Mouse (Mus musculus) telencephalon, adult 2 months (tissue): Measurements from ENCODE around the gene Ctsz.

Experiments
- DNase-seq: peaks from one replicate; pipeline ENCODE4 v3.0.0-alpha.2; 2011; ENCODE audit warnings: low read depth, low spot score

The Ctsz gene

GRCm38 (mm10) chr2:174441898-174442297 is 3.1 kb upstream of the Ctsz start:
- DNase-seq, result no peak

GRCm38 (mm10) chr2:174439961-174440360 is 1.1 kb upstream of the Ctsz start:
- no peak for DNase-seq

DNA sequence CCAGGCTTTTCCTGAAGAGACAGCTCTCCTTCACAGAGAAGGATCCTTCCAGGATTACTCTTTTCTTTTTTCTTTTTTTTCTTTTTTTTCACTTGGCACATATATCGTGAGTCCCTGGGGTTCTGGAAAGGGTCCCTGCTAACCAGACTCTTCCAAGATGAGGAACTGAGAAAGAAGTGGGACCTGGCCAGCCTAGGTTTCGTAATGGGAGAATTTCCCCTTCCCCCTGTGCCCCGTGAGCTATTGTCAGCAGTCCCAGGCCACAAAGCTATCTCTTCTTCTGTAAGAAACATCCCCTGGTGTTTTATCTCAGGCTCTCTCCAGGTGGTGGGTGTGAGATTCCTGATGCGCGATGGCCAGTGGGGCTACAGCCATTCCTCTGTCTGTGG is 605 bp upstream of the Ctsz start:
- DNase-seq, result peak; percentile 21

DNA sequence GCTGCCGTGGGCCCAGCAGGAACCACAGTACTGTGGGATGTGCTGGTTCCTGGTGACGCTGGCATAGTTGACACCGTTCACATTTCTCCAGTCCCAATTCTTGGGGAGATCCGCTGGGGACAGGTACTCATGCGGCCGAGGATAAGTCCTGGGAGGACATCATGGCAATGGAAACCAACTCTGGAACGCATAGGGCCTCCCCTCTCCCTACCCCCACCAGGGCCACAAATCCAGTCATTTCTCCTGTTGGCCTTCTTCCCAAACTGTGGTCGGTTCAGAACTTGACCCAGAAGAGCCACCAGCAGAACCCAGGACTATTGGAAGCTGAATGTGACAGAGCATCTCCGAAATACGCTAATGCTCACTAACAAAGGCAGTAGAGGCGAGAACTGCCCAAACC is 658 bp downstream of the Ctsz start:
- DNase-seq, result no peak

DNA sequence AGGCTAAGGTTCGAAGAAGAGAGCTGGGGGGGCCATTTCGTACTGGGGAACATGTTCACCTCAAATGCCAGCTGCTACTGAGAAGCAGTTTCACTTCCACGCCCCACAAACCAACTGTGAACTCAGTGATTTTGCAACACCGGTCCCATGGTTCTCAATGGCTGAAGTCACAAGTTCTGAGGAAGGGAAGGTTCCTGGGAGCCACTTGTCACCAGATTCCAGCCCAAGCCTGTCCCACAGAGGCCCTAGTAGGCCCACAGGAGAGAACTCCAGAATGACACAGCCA is 1.2 kb downstream of the Ctsz start:
- peak; percentile 21 for DNase-seq

DNA sequence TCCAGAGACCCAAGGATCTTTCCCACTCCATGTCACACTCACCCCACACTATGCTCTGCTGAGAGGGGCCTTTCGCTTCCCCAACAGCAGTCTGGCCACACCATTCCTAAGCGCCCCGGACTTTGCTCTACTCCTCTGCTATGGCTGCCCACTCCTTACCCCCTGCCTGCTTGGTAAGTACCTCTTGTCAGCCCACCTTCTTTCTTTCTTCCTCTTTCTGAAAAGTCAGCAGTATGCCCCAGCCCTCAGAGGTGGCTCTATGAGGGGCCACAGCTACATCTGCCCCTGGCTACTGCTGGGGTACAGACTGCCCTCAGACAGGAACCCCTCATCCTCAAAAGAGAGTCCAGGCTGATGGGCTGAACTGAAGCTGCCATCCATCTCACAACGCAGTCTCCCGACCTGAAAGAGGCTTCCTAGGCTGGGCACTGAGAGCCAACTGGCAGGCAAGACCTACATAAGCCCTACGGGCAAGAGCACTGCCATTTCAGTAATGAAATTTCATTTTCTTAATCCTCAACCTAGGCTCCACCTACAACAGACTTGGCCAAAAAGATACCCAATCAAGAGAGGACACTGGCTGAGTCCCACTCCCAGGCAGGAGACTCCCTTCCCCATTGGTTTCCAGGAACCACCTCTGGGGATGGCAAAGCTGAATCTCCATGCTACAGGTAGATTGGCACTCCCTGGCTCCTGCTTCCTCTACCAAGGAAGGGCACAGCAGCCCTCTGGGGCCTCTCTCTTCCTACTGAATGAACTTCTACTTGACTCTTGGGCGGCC is 1.7 kb downstream of the Ctsz start:
- no peak for DNase-seq

- DNase-seq, result peak; percentile 19
These were observed 2.6 kb downstream of the Ctsz start for GRCm38 (mm10) chr2:174436076-174436701.

DNA sequence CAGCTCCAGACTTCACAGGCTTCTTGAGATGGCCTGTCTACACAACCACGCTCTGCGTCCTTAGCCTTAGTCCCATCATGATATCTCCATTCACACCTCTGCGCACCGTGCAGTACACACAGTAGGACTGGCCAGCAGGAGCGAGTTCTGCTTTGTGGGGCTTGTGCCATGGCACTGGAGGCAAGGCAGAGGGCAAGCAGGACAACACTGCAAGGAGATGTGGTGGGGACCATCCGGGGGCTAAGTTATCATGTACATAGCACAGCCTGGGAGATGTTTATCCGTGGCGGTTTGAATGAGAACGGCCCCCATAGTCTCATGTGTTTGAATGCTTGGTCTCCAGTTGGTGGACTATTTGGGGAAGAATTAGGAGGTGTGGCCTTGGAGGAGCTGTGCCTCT is 3.9 kb downstream of the Ctsz start:
- DNase-seq, result no peak

DNA sequence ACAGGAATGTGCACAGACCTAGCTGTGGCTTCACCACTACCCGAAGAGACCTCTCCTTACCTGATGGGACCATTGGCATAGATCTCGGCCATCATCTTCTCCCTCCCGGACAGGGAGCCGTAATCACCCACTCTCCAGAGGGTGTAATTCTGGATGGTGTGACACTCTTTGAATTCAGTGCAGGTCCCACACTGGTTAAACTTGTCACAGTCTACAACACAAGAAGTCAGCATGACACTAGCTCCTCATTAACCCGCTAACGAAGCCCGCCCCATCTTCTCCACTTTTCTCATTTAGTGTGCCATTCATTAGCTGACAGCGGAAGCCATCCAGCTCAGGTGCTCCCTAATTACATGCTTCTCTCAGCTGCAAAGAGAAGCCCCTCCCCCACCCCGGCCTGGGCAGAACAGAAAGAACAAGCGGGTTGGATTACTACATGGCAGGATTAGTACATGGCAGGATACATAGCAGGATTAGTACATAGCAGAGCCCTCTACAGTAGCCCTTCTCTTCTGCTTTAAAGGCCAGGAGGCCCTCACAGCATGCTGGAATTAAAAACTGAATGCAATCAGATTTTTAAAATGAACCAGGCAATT is 9.7 kb downstream of the Ctsz start:
- no peak for DNase-seq

- no peak for DNase-seq
These were observed 10.6 kb downstream of the Ctsz start for GRCm38 (mm10) chr2:174428076-174428835.

DNA sequence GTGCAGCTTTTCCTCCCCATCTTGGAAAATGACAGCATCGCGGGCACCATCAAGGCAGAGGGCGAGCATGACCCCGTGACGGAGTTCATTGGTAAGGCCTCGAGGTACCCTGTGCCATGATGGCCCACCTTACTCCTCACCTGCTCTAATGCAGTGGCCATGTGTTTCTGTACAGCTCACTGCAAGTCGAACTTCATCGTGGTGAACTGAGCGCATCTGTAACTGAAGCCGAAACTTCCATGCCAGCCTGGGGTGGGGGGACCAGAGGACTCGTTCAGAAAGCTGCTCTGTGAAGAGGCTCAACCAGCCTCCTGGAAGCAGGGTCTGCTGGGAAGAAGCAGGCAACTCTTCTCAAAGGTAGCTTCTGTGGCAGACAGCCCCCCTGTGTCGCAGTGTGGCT is 12.0 kb downstream of the Ctsz start:
- no peak for DNase-seq

DNA sequence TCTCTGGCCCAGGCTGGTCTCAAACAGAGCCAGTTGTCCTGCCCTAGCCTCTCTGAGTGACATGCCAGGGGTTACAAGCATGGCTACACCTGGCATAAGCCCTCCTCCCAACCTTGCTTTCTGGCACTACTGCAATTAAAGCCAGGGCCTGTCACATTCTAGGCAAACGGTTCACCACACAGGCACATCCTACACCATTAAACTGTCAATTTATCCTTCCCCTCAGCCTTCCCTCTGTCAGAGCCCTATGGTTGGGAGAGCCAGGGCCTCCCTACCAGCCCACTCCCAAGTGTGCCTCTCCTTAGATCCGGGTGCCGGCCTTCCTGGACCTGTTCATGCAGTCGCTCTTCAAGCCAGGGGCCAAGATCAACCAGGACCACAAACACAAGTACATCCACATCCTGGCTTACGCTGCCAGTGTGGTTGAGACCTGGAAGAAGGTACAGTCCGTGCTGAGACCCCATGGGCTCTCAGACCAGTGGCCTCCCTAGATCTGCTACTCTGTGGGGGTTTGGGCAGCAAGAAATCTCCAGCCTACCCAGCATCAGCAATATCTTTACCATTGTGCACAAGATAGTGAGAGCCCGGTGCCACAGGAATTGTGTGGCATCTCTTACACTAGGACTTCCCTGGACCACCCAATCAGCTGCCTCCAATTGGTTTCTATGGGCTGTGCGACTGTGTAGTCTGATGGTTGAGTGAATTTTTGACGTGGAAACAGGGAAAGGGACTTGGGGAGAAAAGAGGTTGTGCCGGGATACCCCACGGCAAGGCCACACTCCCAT is 14.3 kb downstream of the Ctsz start:
- DNase-seq, result no peak

- DNase-seq, result no peak
These were observed 17.7 kb downstream of the Ctsz start for GRCm38 (mm10) chr2:174421107-174421506.

DNA sequence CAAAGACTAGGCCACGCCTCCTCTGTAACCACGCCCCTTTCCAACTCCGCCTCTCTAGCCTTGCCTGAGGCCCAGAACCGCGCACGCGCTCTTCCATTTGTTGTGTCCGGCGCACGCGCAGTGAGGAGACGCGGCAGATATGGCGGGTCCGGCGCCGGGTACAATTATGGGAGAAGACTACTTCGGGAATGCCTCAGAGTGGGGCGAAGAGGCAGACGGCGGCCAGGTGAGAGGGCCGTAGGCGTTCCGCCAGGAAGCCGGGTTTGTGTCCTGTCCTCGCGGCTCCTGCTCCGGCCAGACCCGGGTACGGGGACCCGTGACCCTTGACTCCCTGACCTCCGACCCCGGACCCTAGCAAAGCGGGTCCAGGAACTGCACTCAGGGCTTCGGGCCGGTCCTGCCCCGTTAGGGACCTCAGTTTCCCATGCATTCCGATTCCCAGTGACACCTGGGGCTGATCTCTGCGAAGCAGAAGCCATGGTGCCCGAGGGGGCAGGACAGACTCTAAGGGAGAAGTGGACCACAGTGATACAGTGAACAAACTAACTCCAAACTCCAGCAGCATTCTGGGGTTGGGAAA is 23.0 kb downstream of the Ctsz start, which contains the start of gene Nelfcd:
Nelfcd (plus strand) TSS at position 74 of the 580 bp plus-strand sequence.
- DNase-seq, result peak; percentile 78

- no peak for DNase-seq
These were observed 23.7 kb downstream of the Ctsz start for GRCm38 (mm10) chr2:174415001-174415730.

- DNase-seq, result no peak
These were observed 25.7 kb downstream of the Ctsz start for GRCm38 (mm10) chr2:174413127-174413526.

DNA sequence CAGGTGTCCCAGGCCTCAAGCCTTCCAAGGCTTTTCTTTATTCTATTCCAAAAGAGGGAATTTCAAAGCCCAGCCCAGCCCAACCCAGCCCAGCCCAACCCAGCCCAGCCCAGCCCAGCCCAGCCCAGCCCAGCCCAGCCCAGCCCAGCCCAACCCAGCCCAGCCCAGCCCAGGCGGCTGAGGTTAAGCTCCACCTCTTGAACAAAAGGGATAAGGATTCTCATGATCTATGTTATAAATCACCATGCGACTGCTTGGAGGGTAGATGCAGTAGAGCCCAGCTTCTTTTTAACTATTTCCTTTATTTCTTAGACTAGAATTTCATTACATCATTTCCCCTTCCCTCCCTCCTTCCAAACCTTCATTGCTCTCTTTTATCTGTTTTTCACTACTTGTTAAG is 28.6 kb downstream of the Ctsz start:
- no peak for DNase-seq

DNA sequence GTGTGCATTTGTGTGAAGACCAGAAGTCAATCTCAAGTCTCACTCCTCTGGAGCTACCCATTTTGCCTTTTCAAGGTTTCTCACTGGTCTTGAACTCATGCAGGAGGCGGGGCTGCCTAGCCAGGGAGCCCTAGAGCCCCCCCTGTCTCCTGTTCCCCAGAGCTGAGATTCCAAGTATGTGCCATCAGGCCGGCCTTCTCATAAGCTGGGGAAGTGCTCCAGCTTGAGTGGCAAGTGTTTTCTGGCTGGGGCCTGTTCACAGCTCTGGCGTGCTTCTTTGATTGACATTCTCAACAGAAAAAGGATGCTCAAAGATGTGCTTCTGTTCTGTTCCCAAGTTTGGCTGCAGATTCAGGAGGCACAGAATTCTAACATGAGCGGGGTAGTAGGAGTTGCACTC is 38.4 kb downstream of the Ctsz start:
- no peak for DNase-seq

DNA sequence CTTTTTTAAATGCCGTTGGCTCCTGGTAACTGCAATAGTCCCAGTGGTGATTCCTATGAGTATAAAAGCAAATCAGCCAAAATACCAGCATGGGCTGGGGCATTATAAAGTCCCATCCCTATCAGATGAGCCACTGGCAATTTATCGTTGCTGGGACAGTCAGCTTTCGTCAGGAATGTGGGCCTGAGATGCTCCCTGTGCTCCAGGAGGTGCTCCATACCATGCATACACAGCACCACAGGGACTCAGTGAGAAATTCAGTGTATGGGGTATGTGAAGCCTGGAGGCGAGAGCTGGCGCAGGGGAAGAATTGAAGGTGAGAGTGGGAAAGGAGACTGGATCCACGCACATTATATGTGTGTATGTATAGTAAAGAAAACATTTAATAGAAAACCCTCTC is 41.0 kb downstream of the Ctsz start:
- DNase-seq, result no peak

DNA sequence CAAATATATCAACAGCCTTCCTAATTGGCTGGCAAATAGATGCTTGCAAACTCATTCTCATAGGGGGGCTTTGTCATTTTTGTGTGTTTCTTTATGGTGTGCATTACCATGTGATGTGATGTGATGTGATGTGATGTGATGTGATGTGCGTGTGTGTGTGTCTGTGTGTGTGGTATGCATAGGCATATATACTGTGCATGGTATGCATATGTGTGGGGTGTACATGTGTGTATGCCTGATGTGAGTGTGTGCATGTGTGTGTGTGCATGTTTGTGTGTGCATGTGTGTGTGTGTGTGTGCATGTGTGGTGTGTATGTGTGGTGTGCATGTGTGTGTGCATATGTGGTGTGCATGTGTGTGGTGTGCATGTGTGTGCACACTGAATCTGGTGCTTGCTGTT is 41.8 kb downstream of the Ctsz start:
- DNase-seq, result no peak

DNA sequence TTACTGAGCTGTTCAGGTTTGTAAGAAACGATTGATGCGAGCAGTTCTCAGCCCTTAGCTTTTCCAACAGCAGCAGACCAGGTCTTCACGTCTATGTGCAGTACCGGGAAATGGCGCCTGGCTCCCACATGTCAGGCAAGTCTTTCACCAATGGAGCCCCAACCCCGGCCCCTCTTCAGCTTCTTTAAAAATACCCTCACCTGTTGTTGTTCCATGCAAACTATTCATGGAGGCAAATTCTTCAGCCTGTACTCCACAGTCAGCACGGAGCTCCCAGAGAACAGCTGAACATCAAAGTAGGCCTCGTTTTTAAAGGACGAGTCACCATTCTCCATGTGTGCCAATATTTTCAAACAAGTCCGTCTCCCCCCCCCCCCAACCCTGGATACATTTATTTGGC is 42.2 kb downstream of the Ctsz start:
- no peak for DNase-seq
